Mouse (Mus musculus) liver, postnatal 0 days (tissue): ENCODE results near the gene Atg16l1. TPM values are rescaled to one million over a fixed set of nuclear protein-coding genes. Genes with fewer than 3 reads are reported as not detected.

Source experiments
- ATAC-seq: fragments of 200-750 bp; cut with Nextera tagmentation; 2 replicates; pipeline ENCODE4 v1.8.0; 2017; ENCODE audit warnings: mild to moderate bottlenecking, moderate library complexity
- DNase-seq: peaks from one replicate; pipeline ENCODE4 v3.0.0-alpha.2; 2016
- H3K27ac ChIP-seq: fragments of 300-500 bp; sonication (generic); 2 replicates; pipeline ENCODE4 v1.5.1; 2014; ENCODE audit warnings: antibody characterized with exemption, moderate library complexity, mild to moderate bottlenecking, low read depth
- H3K27me3 ChIP-seq: fragments of 300-500 bp; sonication (generic); 2 replicates; pipeline ENCODE4 v1.6.1; 2014; ENCODE audit warnings: low read length, control low read depth, mixed read lengths; ENCODE audit not compliant: insufficient read depth
- H3K36me3 ChIP-seq: fragments of 300-500 bp; sonication (generic); replicated peaks from 2 replicates; pipeline ENCODE4 v1.6.1; 2014; ENCODE audit warnings: mild to moderate bottlenecking, control low read depth, low read length, moderate library complexity, mixed read lengths; ENCODE audit not compliant: insufficient read depth
- H3K4me1 ChIP-seq: fragments of 300-500 bp; sonication (generic); 2 replicates; pipeline ENCODE4 v1.6.1; 2014; ENCODE audit warnings: antibody characterized with exemption, mild to moderate bottlenecking, control low read depth; ENCODE audit not compliant: insufficient read depth
- H3K4me2 ChIP-seq: fragments of 300-500 bp; sonication (generic); 2 replicates; pipeline ENCODE4 v1.6.1; 2014; ENCODE audit warnings: low read depth, mild to moderate bottlenecking, low read length, moderate library complexity, mixed read lengths
- H3K4me3 ChIP-seq: fragments of 300-500 bp; sonication (generic); 2 replicates; pipeline ENCODE4 v1.5.1; 2014; ENCODE audit warnings: low read depth, low read length
- H3K9ac ChIP-seq: fragments of 300-500 bp; sonication (generic); replicated peaks from 2 replicates; pipeline ENCODE4 v1.6.1; 2014; ENCODE audit warnings: mild to moderate bottlenecking, moderate library complexity
- H3K9me3 ChIP-seq: fragments of 300-500 bp; sonication (generic); 2 replicates; pipeline ENCODE4 v1.6.1; 2016; ENCODE audit warnings: mild to moderate bottlenecking, control low read depth, low read length, mixed read lengths
- CTCF ChIP-seq: sonication (generic); IDR thresholded peaks from 2 replicates; pipeline ENCODE4 v1.5.1; 2016; ENCODE audit warnings: antibody characterized with exemption, low read depth
- EP300 ChIP-seq: IDR thresholded peaks from 2 replicates; pipeline ENCODE4 v1.6.1; 2016; ENCODE audit warnings: antibody characterized with exemption, low read depth, mild to moderate bottlenecking
- WGBS: fragments of 180-500 bp; shearing (Covaris S2); extraction: QIAGEN DNeasy Blood & Tissue Kit; methylation state at CpG from one replicate; pipeline ENCODE4 v1.1.7; 2014; ENCODE audit not compliant: insufficient replicate concordance; 5-methylcytosine and 5-hydroxymethylcytosine counted together
- polyA plus RNA-seq: library from polyadenylated mRNA; unstranded; fragments of >200 nt; fragmentation: Nextera tagmentation; extraction: Ambion mirVana; gene quantifications from 2 replicates; pipeline ENCODE4 v1.2.1, GENCODE M21; 2015

Atg16l1 gene
- polyA plus RNA-seq, 1 experiment from 2014 or later = 18.6 TPM

- Histone ChIP-seq H3K4me2 (no peak overlapping the region), H3K9ac (no peak overlapping the region), H3K9me3 (no peaks in the 10 kb centered on the region), H3K27me3 (no peaks in the 10 kb centered on the region), H3K27ac (no peak overlapping the region), H3K36me3 (peaks cover 85% of the 10 kb centered on the region), H3K4me3 (no peak overlapping the region), H3K4me1 (peaks cover 13% of the 10 kb centered on the region)
- DNase-seq (no peak), ATAC-seq (no peak)
- WGBS = 93% methylated on average over 2 of the region's 2 CpGs
- no peak for TF ChIP-seq EP300
- no peak for TF ChIP-seq CTCF
These were observed 13.6 kb downstream of the Atg16l1 start for GRCm38 (mm10) chr1:87769263-87769662.

- ATAC-seq (peak; percentile 62), DNase-seq (no peak)
- no peak overlapping the region for H3K9ac ChIP-seq
- 48% methylated on average over 3 of the region's 3 CpGs for WGBS
- no peak overlapping the region for H3K4me3 ChIP-seq
- H3K27ac ChIP-seq = no peak overlapping the region; the same call in 1 of the 2 replicates
- peaks cover 87% of the 10 kb centered on the region for H3K36me3 ChIP-seq
- H3K4me2 ChIP-seq = no peak overlapping the region
- H3K4me1 ChIP-seq = 0 out of 2 replicates have a peak, but pooled peaks cover 4% of the 10 kb centered on the region
- H3K27me3 ChIP-seq = no peaks in the 10 kb centered on the region
- peak; percentile 76; the same call in 1 of the 2 replicates for TF ChIP-seq EP300
- no peak for TF ChIP-seq CTCF
- H3K9me3 ChIP-seq = no peaks in the 10 kb centered on the region
These were observed 14.8 kb downstream of the Atg16l1 start for GRCm38 (mm10) chr1:87770486-87770885.

- H3K27ac ChIP-seq = no peak overlapping the region
- DNase-seq = no peak
- H3K36me3 ChIP-seq = peaks cover 87% of the 10 kb centered on the region
These were observed 16.1 kb downstream of the Atg16l1 start for GRCm38 (mm10) chr1:87771724-87772123.

GRCm38 (mm10) chr1:87773336-87773735, 17.7 kb downstream of the Atg16l1 start:
- 58% methylated on average over 2 of the region's 2 CpGs for WGBS
- Histone ChIP-seq H3K27me3 (no peaks in the 10 kb centered on the region), H3K9me3 (no peaks in the 10 kb centered on the region), H3K9ac (no peak overlapping the region), H3K4me1 (0 out of 2 replicates have a peak, but pooled peaks cover 4% of the 10 kb centered on the region), H3K36me3 (peaks cover 86% of the 10 kb centered on the region), H3K27ac (peak overlapping the region; percentile 5; the same call in 1 of the 2 replicates), H3K4me2 (no peak overlapping the region), H3K4me3 (no peak overlapping the region)
- no peak for TF ChIP-seq CTCF
- TF ChIP-seq EP300 = no peak
- DNase-seq (no peak), ATAC-seq (no peak; the same call in 1 of the 2 replicates)

More at GRCm38 (mm10) chr1:87771724-87772123, 16.1 kb downstream of the Atg16l1 start:
- 68% methylated on average over 3 of the region's 3 CpGs for WGBS
- TF ChIP-seq CTCF = no peak
- TF ChIP-seq EP300 = no peak
- Histone ChIP-seq H3K9me3 (no peaks in the 10 kb centered on the region), H3K9ac (no peak overlapping the region), H3K4me1 (0 out of 2 replicates have a peak, but pooled peaks cover 4% of the 10 kb centered on the region), H3K4me2 (no peak overlapping the region), H3K4me3 (no peak overlapping the region), H3K27me3 (no peaks in the 10 kb centered on the region)
- ATAC-seq = no peak

- H3K4me2 ChIP-seq = no peak overlapping the region
- H3K9me3 ChIP-seq = no peaks in the 10 kb centered on the region
- no peak overlapping the region for H3K9ac ChIP-seq
- peaks cover 88% of the 10 kb centered on the region for H3K36me3 ChIP-seq
- no peak overlapping the region for H3K4me3 ChIP-seq
- ATAC-seq = no peak
- H3K4me1 ChIP-seq = 0 out of 2 replicates have a peak, but pooled peaks cover 4% of the 10 kb centered on the region
- WGBS = 77% methylated on average over 7 of the region's 7 CpGs
- TF ChIP-seq EP300 = no peak
- no peak for TF ChIP-seq CTCF
- DNase-seq = no peak
- H3K27ac ChIP-seq = no peak overlapping the region
- no peaks in the 10 kb centered on the region for H3K27me3 ChIP-seq
These were observed 19.2 kb downstream of the Atg16l1 start for GRCm38 (mm10) chr1:87774845-87775244.

- Histone ChIP-seq H3K27ac (peak overlapping the region; percentile 79), H3K9ac (no peak overlapping the region), H3K36me3 (peaks cover 92% of the 10 kb centered on the region), H3K4me1 (no peaks in the 10 kb centered on the region), H3K27me3 (no peaks in the 10 kb centered on the region), H3K4me2 (no peak overlapping the region), H3K9me3 (no peaks in the 10 kb centered on the region), H3K4me3 (no peak overlapping the region)
- TF ChIP-seq CTCF (no peak), EP300 (no peak)
- 66% methylated on average over 5 of the region's 5 CpGs for WGBS
- peak; percentile 83 for ATAC-seq
- DNase-seq = no peak
These were observed 23.6 kb downstream of the Atg16l1 start for GRCm38 (mm10) chr1:87779204-87779785.
